Mouse (Mus musculus) erythroblast, embryonic 14.5 days (primary cell): ENCODE measurements around the gene Arfip1. TPM values are rescaled to one million over a fixed set of nuclear protein-coding genes. Genes with fewer than 3 reads are reported as not detected.
A peak's percentile ranks its signal among the peaks of the same experiment; 100 is the strongest.

Experiments
- H3K27me3 ChIP-seq: 2 replicates; pipeline ENCODE4 v1.6.1; 2012; ENCODE audit warnings: inconsistent platforms; ENCODE audit not compliant: control insufficient read depth
- H3K36me3 ChIP-seq: 2 replicates; pipeline ENCODE4 v1.6.1; 2012; ENCODE audit warnings: mild to moderate bottlenecking, inconsistent platforms; ENCODE audit not compliant: control insufficient read depth
- H3K4me1 ChIP-seq: 2 replicates; pipeline ENCODE4 v1.6.1; 2012; ENCODE audit warnings: inconsistent platforms; ENCODE audit not compliant: control insufficient read depth
- H3K4me3 ChIP-seq: replicated peaks from 2 replicates; pipeline ENCODE3; 2012; ENCODE audit warnings: moderate library complexity, mild to moderate bottlenecking, inconsistent platforms
- H3K9me3 ChIP-seq: 2 replicates; pipeline ENCODE4 v1.6.1; 2012; ENCODE audit warnings: low read length, inconsistent platforms, mixed read lengths; ENCODE audit not compliant: control insufficient read depth
- GATA1 ChIP-seq: IDR thresholded peaks from 2 replicates; pipeline ENCODE4 v1.6.1; 2012; ENCODE audit warnings: low read length, inconsistent platforms, mixed read lengths
- TAL1 ChIP-seq: IDR thresholded peaks from 3 replicates; pipeline ENCODE4 v1.6.1; 2012; ENCODE audit warnings: low read length, inconsistent platforms, mixed read lengths
- polyA plus RNA-seq: library from polyadenylated mRNA; stranded (reverse); fragments of >175 nt; gene quantifications from 2 replicates; pipeline ENCODE4 v1.2.3, GENCODE M21; 2012

Arfip1 gene
- 0.04 and 0.10 TPM in 2 replicates for polyA plus RNA-seq

DNA sequence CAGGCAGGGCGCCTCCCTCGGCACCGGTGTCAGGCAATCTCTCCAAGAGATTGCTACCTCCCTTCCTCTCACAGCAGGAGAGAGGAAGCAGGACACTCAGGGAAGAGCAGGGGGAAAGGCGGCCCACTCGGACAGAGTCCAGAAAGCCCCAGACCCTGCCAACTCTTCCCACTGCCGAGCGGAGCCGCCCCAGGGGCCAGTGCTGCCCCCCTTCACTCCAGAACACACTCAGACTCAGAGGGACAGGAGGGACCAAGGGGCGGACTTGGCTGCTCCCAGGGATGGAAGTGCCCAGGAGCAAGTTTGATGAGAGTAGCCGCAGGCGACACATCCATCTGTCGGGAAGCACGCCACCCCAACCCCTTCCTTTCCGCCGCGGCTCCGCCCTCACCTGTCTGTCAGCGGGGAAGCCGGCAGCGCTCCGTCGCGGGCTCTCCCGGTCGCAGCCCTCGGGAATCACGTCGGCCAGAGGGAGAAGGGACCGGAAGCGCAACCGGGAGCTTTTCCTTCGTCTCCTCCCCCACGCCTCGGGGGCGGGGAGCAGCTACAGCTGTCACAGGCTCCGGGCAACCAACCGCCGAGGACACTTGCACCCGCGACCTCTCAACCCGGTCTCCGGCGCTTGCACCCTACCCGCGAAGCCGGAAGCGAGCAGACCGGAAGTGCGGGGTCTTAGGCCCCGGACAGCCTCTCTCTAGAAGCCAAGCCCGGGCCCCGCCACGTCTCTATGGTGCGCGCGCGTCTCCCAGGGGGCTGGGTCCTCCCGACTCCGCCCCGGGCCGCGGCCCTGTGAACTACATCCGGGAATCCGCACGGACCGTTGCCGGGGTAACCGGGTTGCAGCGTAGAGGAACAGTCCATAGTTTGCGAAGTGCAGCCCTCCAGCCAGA lies at the start of gene Arfip1:
Gene Arfip1, minus strand, starts transcription at position 603 of the 890 bp plus-strand sequence.
- Histone ChIP-seq H3K4me3 (peak within 1 kb of the TSS; percentile 81), H3K9me3 (no peaks in the 10 kb centered on the region), H3K4me1 (peaks cover 28% of the 10 kb centered on the region), H3K36me3 (no peaks in the 10 kb centered on the region), H3K27me3 (peaks cover 50% of the 10 kb centered on the region)
- TF ChIP-seq GATA1 (no peak), TAL1 (no peak)

DNA sequence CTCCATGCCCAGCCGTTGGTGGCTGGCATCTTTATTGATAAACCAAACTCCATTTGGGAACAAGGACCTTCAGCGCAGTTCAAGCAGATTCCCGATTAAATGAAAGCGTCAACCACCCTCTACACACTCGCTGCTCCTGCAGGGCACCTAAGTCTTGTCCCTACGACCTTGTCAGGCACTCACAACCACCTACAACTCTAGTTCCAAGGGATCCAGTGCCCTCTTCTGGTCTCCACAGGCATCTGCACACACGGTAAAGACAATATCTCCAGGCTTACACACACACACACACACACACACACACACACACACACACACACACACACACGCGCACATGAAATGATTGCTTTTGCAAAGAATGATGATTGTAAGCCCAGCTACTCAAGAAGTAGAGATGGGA lies 49.2 kb upstream of the Arfip1 start:
- Histone ChIP-seq H3K27me3 (no peaks in the 10 kb centered on the region; the same call in 1 of the 2 replicates), H3K9me3 (no peaks in the 10 kb centered on the region), H3K4me3 (no peak overlapping the region), H3K36me3 (no peaks in the 10 kb centered on the region), H3K4me1 (no peaks in the 10 kb centered on the region)
- TF ChIP-seq TAL1, result no peak
- TF ChIP-seq GATA1, result no peak

GRCm38 (mm10) chr3:84622026-84622425 lies 39.6 kb upstream of the Arfip1 start:
- H3K4me3 ChIP-seq, result no peak overlapping the region
- no peak for TF ChIP-seq TAL1
- no peak for TF ChIP-seq GATA1
- no peaks in the 10 kb centered on the region for H3K36me3 ChIP-seq
- H3K4me1 ChIP-seq, result no peaks in the 10 kb centered on the region
- no peaks in the 10 kb centered on the region for H3K27me3 ChIP-seq
- H3K9me3 ChIP-seq, result no peaks in the 10 kb centered on the region; the same call in 1 of the 2 replicates

GRCm38 (mm10) chr3:84619725-84620124 lies 37.3 kb upstream of the Arfip1 start:
- Histone ChIP-seq H3K4me1 (no peaks in the 10 kb centered on the region), H3K27me3 (no peaks in the 10 kb centered on the region), H3K36me3 (no peaks in the 10 kb centered on the region), H3K4me3 (no peak overlapping the region), H3K9me3 (no peaks in the 10 kb centered on the region; the same call in 1 of the 2 replicates)
- TF ChIP-seq GATA1 (no peak), TAL1 (no peak)

DNA sequence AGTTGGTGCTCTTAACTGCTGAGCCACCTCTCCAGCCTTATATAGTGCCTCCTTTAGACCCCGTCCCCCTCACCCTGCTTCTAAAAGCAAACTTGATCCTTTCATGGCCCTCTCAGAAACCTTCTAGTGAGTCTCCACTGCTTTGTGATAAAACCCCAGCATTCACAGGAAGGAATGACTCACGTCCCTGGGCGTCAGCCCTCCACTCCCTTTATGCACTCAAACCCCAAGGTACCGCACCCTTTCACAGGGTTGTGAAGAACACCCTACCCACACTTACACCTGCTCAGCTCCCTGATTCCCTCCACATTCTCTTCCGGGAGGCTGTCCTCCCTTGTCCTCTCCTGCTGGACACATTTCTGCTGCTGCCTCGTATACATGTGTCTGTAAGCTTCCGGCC lies 36.6 kb upstream of the Arfip1 start:
- TF ChIP-seq TAL1 (no peak), GATA1 (no peak)
- H3K4me1 ChIP-seq, result no peaks in the 10 kb centered on the region
- no peaks in the 10 kb centered on the region for H3K27me3 ChIP-seq
- H3K36me3 ChIP-seq, result no peaks in the 10 kb centered on the region
- H3K9me3 ChIP-seq, result no peaks in the 10 kb centered on the region; the same call in 1 of the 2 replicates
- H3K4me3 ChIP-seq, result no peak overlapping the region

GRCm38 (mm10) chr3:84618627-84619026 lies 36.2 kb upstream of the Arfip1 start:
- Histone ChIP-seq H3K4me1 (no peaks in the 10 kb centered on the region), H3K27me3 (no peaks in the 10 kb centered on the region), H3K4me3 (no peak overlapping the region), H3K36me3 (no peaks in the 10 kb centered on the region), H3K9me3 (no peaks in the 10 kb centered on the region; the same call in 1 of the 2 replicates)
- TF ChIP-seq TAL1, result no peak
- no peak for TF ChIP-seq GATA1

DNA sequence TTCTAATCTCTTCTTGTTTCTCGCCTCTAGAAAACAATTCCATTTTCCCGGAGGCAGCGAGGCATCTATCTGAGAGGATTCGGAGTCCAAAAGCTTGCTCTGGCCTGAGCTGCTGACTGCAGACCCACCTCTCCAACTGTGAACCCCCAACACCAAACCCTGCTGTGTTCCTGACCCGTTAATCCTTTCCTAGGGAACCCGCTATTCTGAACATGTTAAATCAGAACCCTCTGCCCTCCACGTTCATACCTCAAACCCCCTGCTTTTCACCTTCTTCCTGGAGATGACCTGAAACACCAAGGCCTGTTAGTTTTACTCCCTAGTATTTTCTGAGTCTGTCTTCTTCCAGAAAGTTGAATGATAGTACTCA lies 33.4 kb upstream of the Arfip1 start:
- Histone ChIP-seq H3K36me3 (no peaks in the 10 kb centered on the region), H3K27me3 (no peaks in the 10 kb centered on the region), H3K4me1 (no peaks in the 10 kb centered on the region), H3K9me3 (no peaks in the 10 kb centered on the region; the same call in 1 of the 2 replicates), H3K4me3 (no peak overlapping the region)
- TF ChIP-seq TAL1 (no peak), GATA1 (no peak)

DNA sequence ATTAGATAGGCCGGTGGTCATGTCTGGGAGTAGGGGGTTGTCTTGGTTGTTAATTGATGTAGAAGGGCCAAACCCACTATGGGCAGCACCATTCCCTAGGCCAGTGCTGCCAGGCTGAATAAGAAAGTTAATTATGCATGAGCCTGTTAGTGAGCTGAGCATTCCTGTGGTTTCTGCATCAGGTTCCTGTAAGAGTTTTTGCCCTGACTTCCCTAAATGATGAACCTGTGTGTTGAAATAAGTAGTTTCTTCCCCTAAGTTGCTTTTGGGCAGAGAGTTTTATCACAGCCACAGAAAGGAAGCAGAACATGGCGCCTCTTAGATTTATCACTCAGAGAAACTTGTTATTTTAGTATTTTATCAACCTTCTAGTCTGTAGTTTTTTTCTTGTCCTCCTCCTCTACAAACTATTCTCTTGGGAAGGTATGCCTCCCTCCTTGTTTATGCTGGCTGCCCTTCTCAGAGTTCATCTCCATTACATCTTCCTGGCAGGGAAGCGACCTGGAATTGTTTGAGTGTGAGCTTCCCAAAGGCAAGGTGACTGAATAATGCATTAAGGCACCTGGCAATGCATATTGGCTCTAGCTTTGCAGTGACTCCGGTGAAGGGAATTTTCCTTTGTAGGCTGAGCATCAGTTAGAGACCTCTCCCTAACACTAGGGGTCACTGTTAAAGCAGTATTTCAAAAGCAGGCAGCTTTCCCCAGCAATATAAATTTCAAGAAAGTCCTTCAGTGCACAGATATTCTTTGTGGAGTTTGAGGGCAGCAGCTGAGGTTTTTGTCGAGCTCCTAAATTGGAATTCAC lies 32.8 kb upstream of the Arfip1 start:
- H3K27me3 ChIP-seq, result no peaks in the 10 kb centered on the region
- no peak overlapping the region for H3K4me3 ChIP-seq
- H3K9me3 ChIP-seq, result no peaks in the 10 kb centered on the region; the same call in 1 of the 2 replicates
- H3K4me1 ChIP-seq, result no peaks in the 10 kb centered on the region
- no peaks in the 10 kb centered on the region for H3K36me3 ChIP-seq
- TF ChIP-seq TAL1 (no peak), GATA1 (no peak)

DNA sequence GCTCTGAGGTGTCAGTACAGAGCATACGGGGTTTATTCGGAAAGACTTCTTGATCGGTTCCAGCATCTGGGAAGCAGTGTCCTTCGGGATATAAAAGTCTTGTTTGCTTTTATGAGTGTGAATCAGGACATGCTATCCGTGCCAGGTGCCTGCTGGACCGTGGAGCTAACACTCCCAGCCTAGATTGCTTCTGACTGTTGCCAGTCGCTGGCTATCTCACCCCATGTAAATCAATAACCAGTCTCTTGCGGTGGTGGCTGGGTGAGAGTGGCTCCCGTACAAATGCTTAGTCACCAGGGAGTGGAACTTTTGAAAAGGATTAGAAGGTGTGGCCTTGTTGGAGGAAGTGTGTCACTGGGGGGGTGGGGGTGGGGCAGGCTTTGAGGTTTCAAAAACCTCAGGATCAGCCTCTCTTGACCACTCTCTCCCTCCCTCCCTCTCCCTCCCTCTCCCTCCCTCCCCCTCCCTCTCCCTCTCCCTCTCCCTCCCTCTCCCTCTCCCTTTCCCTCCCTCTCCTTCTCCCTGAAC lies 27.8 kb upstream of the Arfip1 start:
- no peaks in the 10 kb centered on the region for H3K27me3 ChIP-seq
- H3K36me3 ChIP-seq, result no peaks in the 10 kb centered on the region
- TF ChIP-seq GATA1, result no peak
- TF ChIP-seq TAL1, result no peak
- no peak overlapping the region for H3K4me3 ChIP-seq
- H3K9me3 ChIP-seq, result no peaks in the 10 kb centered on the region
- H3K4me1 ChIP-seq, result no peaks in the 10 kb centered on the region
